Mouse (Mus musculus): Measurements from ENCODE around the gene Rasal2. TPM values are rescaled to one million over a fixed set of nuclear protein-coding genes. Genes with fewer than 3 reads are reported as not detected.

Gene Rasal2
- total RNA-seq, 2 experiments from 2014 or later: 87.6 to 90.9 TPM

DNA sequence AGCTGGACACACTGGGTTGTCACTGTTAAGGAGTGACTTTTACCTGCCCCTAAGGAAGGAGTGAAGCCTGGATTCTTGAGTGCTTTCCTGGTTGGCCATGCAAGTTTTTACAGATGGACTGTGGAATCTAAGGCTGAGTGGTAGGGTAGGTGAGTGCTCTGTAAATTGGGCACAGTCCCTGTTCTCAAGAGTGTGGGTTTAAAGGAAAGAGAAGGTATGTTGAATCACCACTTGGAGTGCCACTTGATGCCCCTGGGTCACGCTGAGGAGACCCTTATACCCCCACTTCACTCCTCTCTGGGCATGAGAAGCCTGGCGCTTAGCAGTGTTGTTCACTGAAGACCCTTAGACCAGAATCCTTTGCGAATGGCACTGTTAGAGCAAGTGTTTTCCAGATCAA lies 295.0 kb downstream of the Rasal2 start:
- Histone ChIP-seq H3K27ac (no peak overlapping the region), H3K4me3 (no peak overlapping the region)
- intact Hi-C loops (cut with DNase I): no loop called here
- TF ChIP-seq CTCF (IDR thresholded peaks at IDR 0.05): no peak
- DNase-seq (ENCODE audit: extremely low spot score in 1 of 2, low spot score in 2 of 2): no peak

DNA sequence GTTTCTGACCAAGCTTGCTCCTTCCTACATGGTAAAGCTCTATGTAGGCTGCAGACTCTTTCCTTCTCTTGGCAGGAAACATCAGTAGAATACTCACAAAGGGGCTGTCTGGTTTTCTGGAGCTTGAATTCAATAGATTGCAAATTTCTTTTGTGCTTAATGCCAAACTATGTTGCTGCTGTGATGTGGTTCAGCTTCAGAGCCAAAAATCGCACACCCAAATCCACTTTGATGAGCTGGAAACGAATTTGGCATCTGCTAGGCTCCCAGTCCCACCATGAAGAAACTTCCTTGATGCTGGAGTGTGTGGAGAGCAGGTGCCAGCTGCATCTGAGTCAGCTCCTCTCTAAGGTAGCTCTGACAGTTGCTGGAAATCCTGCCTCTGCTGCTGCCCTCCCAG lies 297.9 kb downstream of the Rasal2 start:
- intact Hi-C loops (cut with DNase I): no loop called here
- no peak overlapping the region for H3K27ac ChIP-seq
- no peak for TF ChIP-seq CTCF (IDR thresholded peaks at IDR 0.05)
- peak in 1 of 2 experiments; percentile 14 for DNase-seq (ENCODE audit: extremely low spot score in 1 of 2, low spot score in 2 of 2)
- H3K4me3 ChIP-seq: no peak overlapping the region

DNA sequence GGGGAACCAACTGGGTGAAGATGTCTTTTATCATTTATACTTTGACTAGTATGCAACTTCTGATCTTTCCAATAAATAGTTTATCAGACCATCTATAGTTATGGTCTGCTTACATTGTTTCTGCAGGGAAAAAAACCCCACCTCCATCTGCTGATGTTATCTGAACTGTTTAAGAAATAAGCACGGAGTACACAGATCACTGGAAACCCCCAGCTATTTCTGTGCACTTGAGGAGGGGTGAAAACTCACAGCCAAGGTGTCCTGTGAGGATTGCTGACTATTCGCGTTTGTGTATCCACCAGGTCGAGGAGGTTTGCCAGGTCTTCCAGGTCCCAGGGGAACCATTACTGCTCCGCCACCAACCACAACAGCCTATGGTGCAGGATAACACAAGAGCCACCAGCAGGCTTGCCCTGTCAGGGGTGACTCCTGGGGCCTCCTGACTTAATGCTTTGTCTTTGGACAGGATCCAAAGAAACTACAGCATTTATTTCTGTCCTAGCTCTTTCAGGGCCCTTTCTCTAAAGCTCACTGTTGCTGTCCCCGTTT lies 302.0 kb downstream of the Rasal2 start:
- Histone ChIP-seq H3K27ac (no peak overlapping the region), H3K4me3 (no peak overlapping the region)
- DNase-seq (ENCODE audit: extremely low spot score in 1 of 2, low spot score in 2 of 2): no peak
- intact Hi-C loops (cut with DNase I): no loop called here
- TF ChIP-seq CTCF (IDR thresholded peaks at IDR 0.05): no peak

DNA sequence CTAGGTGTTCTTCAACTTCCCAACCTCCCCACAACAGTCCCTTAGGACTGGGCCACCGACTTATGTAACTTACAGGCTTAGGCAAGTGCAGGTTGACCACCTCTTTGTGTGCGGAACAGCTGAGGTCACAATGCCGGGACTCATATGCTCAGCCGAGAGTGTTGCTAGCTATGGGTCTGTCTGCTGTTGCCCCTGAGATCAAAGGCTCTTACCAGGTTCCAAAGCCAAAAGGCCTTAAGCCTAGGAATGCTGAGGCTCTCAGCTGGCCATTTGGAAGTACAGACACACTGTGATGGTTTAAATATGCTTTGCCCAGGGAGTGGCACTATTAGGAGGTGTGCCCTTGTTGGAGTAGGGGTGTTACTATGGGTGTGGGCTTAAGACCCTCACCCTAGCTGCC lies 303.8 kb downstream of the Rasal2 start, which contains the start of gene Tex35:
Gene Tex35, minus strand, starts transcription at position 101 of the 400 bp plus-strand sequence.
- intact Hi-C loops (cut with DNase I): no loop called here
- TF ChIP-seq CTCF (IDR thresholded peaks at IDR 0.05): no peak
- Histone ChIP-seq H3K4me3 (no peak within 1 kb of the TSS), H3K27ac (no peak within 1 kb of the TSS)
- no peak for DNase-seq (ENCODE audit: extremely low spot score in 1 of 2, low spot score in 2 of 2)

DNA sequence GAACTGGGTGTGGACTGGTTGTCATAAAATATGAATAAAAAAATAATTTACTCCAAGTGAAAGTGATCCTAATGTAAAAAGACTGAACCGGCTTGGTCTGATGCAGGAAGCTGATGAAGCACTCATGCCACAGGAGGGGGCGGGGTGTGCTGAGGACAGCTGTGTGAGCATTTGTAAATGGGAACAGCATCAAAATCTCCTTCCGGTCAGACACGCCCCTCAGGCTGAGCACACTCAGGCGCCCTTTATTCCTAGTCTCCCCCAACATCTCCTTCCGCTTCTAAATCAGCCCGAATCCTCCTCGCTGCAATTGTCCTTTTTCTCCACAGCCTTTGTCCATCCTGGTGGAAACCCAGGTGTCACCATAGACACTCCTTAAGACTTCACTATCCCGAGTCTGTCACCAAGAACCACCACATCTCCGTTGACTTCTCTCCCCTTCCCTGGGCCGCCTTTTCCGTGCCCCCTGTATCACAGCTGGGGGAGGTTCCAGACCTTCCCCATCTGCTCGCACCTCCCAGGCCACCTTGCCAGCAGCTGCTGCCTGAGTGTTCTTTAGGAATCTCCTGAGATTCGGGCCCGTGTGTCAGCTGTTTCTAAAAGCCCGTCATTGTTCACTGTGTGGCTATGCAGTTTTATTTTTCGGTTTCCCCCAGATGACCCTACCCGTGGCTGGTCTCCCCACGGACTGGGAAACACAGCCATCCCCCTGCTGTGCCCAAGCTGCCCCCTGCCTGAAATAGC lies 311.1 kb downstream of the Rasal2 start:
- 0 out of 2 replicates have a peak overlapping the region, but pooled peaks have one; percentile 5 for H3K4me3 ChIP-seq
- no peak overlapping the region for H3K27ac ChIP-seq
- no peak for TF ChIP-seq CTCF (IDR thresholded peaks at IDR 0.05)
- no peak for DNase-seq (ENCODE audit: extremely low spot score in 1 of 2, low spot score in 2 of 2)
- intact Hi-C loops (cut with DNase I): no loop called here

DNA sequence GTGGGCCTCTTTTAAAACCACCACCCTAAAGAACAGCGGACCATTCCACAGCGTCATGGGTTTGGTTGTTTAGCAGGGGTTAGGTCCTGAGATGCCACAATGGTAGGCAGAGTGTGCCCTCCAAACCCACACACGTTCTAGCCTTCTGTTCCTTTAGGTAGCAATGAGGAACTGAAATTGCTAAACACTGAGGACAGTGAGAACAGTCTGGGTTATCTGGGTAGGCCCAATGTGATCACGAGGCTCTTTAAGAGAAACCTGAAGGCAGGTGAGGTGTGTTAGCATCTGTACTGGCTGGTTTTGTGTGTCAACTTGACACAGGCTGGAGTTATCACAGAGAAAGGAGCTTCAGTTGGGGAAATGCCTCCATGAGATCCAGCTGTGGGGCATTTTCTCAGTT lies 316.9 kb downstream of the Rasal2 start:
- DNase-seq (ENCODE audit: extremely low spot score in 1 of 2, low spot score in 2 of 2): no peak
- no peak overlapping the region for H3K4me3 ChIP-seq
- TF ChIP-seq CTCF (IDR thresholded peaks at IDR 0.05): no peak
- intact Hi-C loops (cut with DNase I): no loop called here
- no peak overlapping the region for H3K27ac ChIP-seq

DNA sequence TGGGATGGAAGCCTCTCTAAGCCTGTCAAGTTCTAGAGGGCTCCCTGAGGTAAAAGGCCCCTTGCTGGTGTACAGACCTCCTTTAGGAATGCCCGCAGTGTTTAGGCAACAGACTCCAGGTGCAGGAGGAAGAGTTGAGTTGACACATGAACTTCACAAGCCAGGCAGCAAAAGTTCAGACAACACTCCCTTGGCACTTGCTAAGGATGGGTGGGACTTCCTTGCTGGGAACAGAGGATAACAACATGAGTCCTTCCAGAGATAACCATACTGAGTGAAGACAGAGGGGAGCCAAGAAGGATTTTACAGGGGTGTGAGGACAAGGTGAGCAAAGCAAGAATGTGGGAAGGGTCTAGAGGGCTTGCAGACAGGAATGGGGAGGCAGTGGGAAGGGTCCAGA lies 319.8 kb downstream of the Rasal2 start:
- no peak for TF ChIP-seq CTCF (IDR thresholded peaks at IDR 0.05)
- Histone ChIP-seq H3K4me3 (no peak overlapping the region), H3K27ac (no peak overlapping the region)
- no peak for DNase-seq (ENCODE audit: extremely low spot score in 1 of 2, low spot score in 2 of 2)
- intact Hi-C loops (cut with DNase I): no loop called here

DNA sequence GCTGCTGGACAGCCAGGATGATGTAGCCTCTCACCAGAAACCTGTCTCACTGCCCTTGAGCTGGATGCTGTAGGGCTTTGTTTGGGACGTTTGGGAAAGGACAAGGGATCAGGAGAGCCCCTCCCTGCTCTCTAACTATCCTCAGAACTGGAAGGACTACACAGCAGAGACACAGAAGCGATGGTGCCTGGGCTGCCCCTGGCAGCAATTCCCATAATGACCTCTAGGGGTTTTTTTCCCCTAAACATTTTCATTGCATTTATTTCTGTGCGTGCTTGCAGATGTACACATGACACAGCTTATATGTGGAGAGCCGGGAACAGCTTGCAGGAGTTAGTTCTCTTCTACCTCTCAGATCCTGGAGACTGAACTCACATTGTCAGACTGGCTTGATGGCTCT lies 320.3 kb downstream of the Rasal2 start:
- H3K27ac ChIP-seq: no peak overlapping the region
- no peak for DNase-seq (ENCODE audit: extremely low spot score in 1 of 2, low spot score in 2 of 2)
- intact Hi-C loops (cut with DNase I): no loop called here
- no peak overlapping the region for H3K4me3 ChIP-seq
- TF ChIP-seq CTCF (IDR thresholded peaks at IDR 0.05): peak; percentile 41

DNA sequence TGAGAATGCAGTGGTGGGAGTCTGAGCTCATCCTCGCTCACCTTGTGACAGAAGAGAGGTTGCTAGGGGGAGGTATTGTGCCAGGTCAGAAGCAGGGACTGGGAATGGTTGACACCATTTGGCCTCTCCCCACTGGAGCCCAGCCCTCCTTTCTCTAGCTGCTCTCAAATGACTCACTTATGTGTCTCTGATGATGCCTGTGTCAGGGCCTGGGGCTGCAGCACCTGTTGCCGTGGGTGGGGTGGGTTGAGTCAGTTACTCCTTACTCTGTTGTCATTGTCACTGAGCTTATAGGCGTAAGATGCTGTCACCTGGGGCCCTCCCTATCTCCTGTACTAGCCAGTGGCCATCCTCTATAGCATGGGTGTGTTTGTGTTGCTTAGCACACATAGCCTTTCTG lies 321.6 kb downstream of the Rasal2 start:
- Histone ChIP-seq H3K27ac (no peak overlapping the region), H3K4me3 (no peak overlapping the region)
- intact Hi-C loops (cut with DNase I): no loop called here
- no peak for DNase-seq (ENCODE audit: extremely low spot score in 1 of 2, low spot score in 2 of 2)
- TF ChIP-seq CTCF (IDR thresholded peaks at IDR 0.05): no peak

DNA sequence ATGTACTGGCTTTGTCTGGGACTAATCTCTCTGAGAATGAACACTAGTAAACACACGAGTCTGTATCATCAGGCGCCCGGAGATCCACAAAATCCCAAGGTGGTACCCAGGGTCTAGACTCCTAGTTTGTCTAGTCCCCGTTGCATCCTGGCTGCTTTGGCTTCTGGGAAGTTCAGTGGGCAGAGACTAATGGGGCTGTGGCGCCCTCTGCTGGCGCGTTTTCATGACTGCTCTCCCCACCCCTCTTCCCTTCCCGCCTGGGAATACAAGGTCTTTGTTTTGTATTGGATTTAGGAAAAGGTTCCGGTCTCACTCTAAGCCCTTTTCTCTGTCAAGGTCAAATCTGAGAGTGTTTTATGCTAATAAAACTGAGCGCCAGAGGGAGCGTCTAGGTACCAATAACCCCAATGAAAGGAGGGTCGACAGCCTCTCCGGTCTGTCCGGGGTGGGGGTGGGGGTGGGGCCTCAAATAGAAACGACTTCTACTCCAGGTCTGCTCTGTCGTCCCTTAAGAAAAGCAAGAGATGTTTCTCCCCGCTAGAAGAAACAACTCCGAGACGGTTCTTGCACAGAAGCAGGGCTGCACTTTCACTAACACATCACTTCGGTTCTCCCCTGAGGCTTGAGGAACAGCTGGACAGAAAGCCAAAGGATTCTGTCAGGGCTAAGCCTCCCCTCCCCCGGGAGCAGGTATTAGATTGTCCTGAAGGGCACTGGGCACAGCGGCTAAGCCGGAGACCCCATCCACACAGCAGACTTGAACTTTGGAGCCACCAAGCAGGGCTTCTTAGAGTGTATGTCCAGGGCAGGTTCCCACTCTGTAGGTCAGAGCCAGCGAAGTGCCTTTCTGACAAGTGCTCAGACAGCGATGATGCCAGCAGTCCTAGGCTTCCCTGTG lies 326.0 kb downstream of the Rasal2 start:
- peak overlapping the region; percentile 27 for H3K4me3 ChIP-seq
- intact Hi-C loops (cut with DNase I): loop anchor here (2.0 to 10.0 kb wide), 2 partner anchors 194 to 368 kb away; partner anchors contain the start of gene Cryzl2
- peak; percentile 79 for TF ChIP-seq CTCF (IDR thresholded peaks at IDR 0.05)
- DNase-seq (ENCODE audit: extremely low spot score in 1 of 2, low spot score in 2 of 2): peak; percentile 39 to 67
- H3K27ac ChIP-seq: no peak overlapping the region

Other genes starting within 250 kb of the Rasal2 start
- gene Cryzl2, start 46.0 kb upstream of the Rasal2 start, total RNA-seq (2021): 1 to 10 TPM; 3.7 to 5.0 TPM
- 1 to 10 TPM; 1.4 TPM for gene Sec16b, start 94.1 kb upstream of the Rasal2 start, total RNA-seq (2021)

Measured in left cerebral cortex, adult 2 months (tissue).